ENCODE assay signal across 8 mouse cellular contexts in genomic region chr14:20081937-20082533, GRCm38 (mm10). TPM values are rescaled to one million over a fixed set of nuclear protein-coding genes. Genes with fewer than 3 reads are reported as not detected.
DNase-seq lines count a peak whose midpoint lies in the region; ATAC-seq and TF ChIP-seq lines count a peak whose summit lies in the region.

No protein-coding gene starts in this region.

- H3K27ac ChIP-seq in CH12.LX (ENCODE audit: insufficient read depth, low read depth), result peak overlapping the region; percentile 70
- peak overlapping the region; percentile 92 for H3K27ac ChIP-seq in heart, embryonic 16.5 days (ENCODE audit: low read length)
- peak overlapping the region; percentile 95 for H3K27ac ChIP-seq in midbrain, embryonic 10.5 days (replicated peaks)

- in situ Hi-C loops in CH12.LX (cut with MboI; ENCODE audit: low pct_ligation_motif_present, low pct_unique_long_range_greater_than_20kb, low sequenced_read_pairs), result no loop called here

- no peaks in the 10 kb centered on the region for H3K79me2 ChIP-seq in CH12.LX (replicated peaks; ENCODE audit: control insufficient read depth, extremely low read depth, insufficient read depth, poor library complexity, severe bottlenecking)

- no peak for TF ChIP-seq CTCF in CH12.LX (conservative IDR thresholded peaks at IDR 0.05 in 1 of 2, IDR thresholded peaks at IDR 0.05 in 1 of 2; ENCODE audit: low read depth in 2 of 2, low read length in 2 of 2)

- intact Hi-C loops in heart, postnatal 10 days (cut with DNase I), result no loop called here

- H3K4me1 ChIP-seq in CH12.LX (ENCODE audit: control insufficient read depth in 1 of 2, insufficient read depth in 2 of 2), result peaks cover 9 to 20% of the 10 kb centered on the region in 2 experiments; a peak in 2 of 4 replicates
- H3K4me1 ChIP-seq in heart, embryonic 16.5 days (ENCODE audit: control insufficient read depth, insufficient read depth, low read length), result peaks cover 5% of the 10 kb centered on the region
- H3K4me1 ChIP-seq in midbrain, embryonic 10.5 days, result peaks cover 28% of the 10 kb centered on the region

- no peaks in the 10 kb centered on the region for H3K9me3 ChIP-seq in CH12.LX (replicated peaks; ENCODE audit: low read length)
- H3K9me3 ChIP-seq in heart, embryonic 16.5 days (replicated peaks; ENCODE audit: control insufficient read depth, low read length), result no peaks in the 10 kb centered on the region
- no peaks in the 10 kb centered on the region for H3K9me3 ChIP-seq in midbrain, embryonic 10.5 days (replicated peaks)

- H3K9ac ChIP-seq in CH12.LX (ENCODE audit: insufficient read depth, low read depth), result peak overlapping the region; percentile 84
- peak overlapping the region; percentile 85 for H3K9ac ChIP-seq in heart, embryonic 16.5 days (ENCODE audit: low read length)

- dilution Hi-C loops in CH12.LX (cut with MboI; ENCODE audit: extremely low pct_ligation_motif_present, extremely low pct_unique_long_range_greater_than_20kb, low sequenced_read_pairs), result no loop called here

- DNase-seq in heart, adult 11 months, result peak; percentile 88
- no peak for DNase-seq in heart, postnatal 10 days
- peak; percentile 39 for DNase-seq in CH12.LX (ENCODE audit: extremely low read depth)
- no peak for DNase-seq in midbrain, embryonic 10.5 days (ENCODE audit: low spot score)
- DNase-seq in adrenal gland, postnatal 14 days, result no peak
- no peak for DNase-seq in urinary bladder, postnatal 25 days (ENCODE audit: low spot score)

- no peak for TF ChIP-seq POLR2A in CH12.LX (IDR thresholded peaks at IDR 0.05; ENCODE audit: low read depth, low read length)

- TF ChIP-seq EP300 in CH12.LX (IDR thresholded peaks at IDR 0.05; ENCODE audit: low read length), result no peak

- no peak for TF ChIP-seq RAD21 in CH12.LX (IDR thresholded peaks at IDR 0.05; ENCODE audit: low read depth, low read length)

- ATAC-seq in heart, embryonic 16.5 days (replicated peaks; ENCODE audit: extremely low read depth, insufficient read depth, low FRiP score), result no peak
- ATAC-seq in activated CD4-positive, CD25-positive, alpha-beta regulatory T cell, adult 4 months, result no peak

- peak overlapping the region; percentile 72 for H3K4me2 ChIP-seq in CH12.LX (ENCODE audit: insufficient read depth, low read depth, poor library complexity, severe bottlenecking)
- H3K4me2 ChIP-seq in heart, embryonic 16.5 days (ENCODE audit: low read depth, low read length), result peak overlapping the region; percentile 74

- no peaks in the 10 kb centered on the region for H3K27me3 ChIP-seq in CH12.LX (replicated peaks)
- H3K27me3 ChIP-seq in heart, embryonic 16.5 days (ENCODE audit: control insufficient read depth, insufficient read depth, low read length), result no peaks in the 10 kb centered on the region
- 0 out of 2 replicates have a peak, but pooled peaks cover 4% of the 10 kb centered on the region for H3K27me3 ChIP-seq in midbrain, embryonic 10.5 days (ENCODE audit: low read depth, poor library complexity, severe bottlenecking)

- peak overlapping the region; percentile 37 to 66 (median 64) for H3K4me3 ChIP-seq in CH12.LX (replicated peaks in 1 of 3; ENCODE audit: low read depth in 2 of 3, low read length in 2 of 3, poor library complexity in 1 of 3)
- peak overlapping the region; percentile 67 for H3K4me3 ChIP-seq in heart, embryonic 16.5 days (ENCODE audit: low read length)
- peak overlapping the region; percentile 72 for H3K4me3 ChIP-seq in midbrain, embryonic 10.5 days

- WGBS in heart, embryonic 16.5 days, result 56% methylated on average over 5 of the region's 5 CpGs
- 78% methylated on average over 5 of the region's 5 CpGs for WGBS in midbrain, embryonic 10.5 days

- peaks cover 0 to 28% of the 10 kb centered on the region in 2 experiments for H3K36me3 ChIP-seq in CH12.LX (replicated peaks in 1 of 2; ENCODE audit: control insufficient read depth in 1 of 2, insufficient read depth in 1 of 2, low read length in 1 of 2)
- H3K36me3 ChIP-seq in heart, embryonic 16.5 days (ENCODE audit: control insufficient read depth, insufficient read depth), result 0 out of 2 replicates have a peak, but pooled peaks cover 5% of the 10 kb centered on the region
- no peaks in the 10 kb centered on the region for H3K36me3 ChIP-seq in midbrain, embryonic 10.5 days

TF ChIP-seq in CH12.LX, 34 proteins besides CTCF, POLR2A, EP300 and RAD21:
- TF ChIP-seq ZNF384 (IDR thresholded peaks at IDR 0.05; ENCODE audit: low read depth, low read length) (peak; percentile 65; the same call in 1 of the 2 replicates), CHD1 (IDR thresholded peaks at IDR 0.05; ENCODE audit: low read depth, low read length) (no peak; the same call in 1 of the 2 replicates), RCOR1 (conservative IDR thresholded peaks at IDR 0.05; ENCODE audit: low read depth, low read length) (no peak), POLR2AphosphoS2 (IDR thresholded peaks at IDR 0.05; ENCODE audit: low read depth, low read length) (0 out of 2 replicates have a peak, but pooled peaks have one; percentile 38), TBP (conservative IDR thresholded peaks at IDR 0.05; ENCODE audit: low read depth, low read length) (0 out of 2 replicates have a peak, but pooled peaks have one; percentile 8)

RNA-seq across cellular contexts. Expression of gene Saysd1, which starts 56.3 kb away (rescaled TPM):
- total RNA-seq in heart, postnatal 10 days (2021), result 1 to 10 TPM; 2.5 to 2.8 TPM
- total RNA-seq in CH12.LX (2012; rRNA removed) (5.9 and 6.0 TPM in 2 replicates), CH12.LX (2014; rRNA removed) (6.3 and 6.6 TPM in 2 replicates)
- 5.3 and 5.5 TPM in 2 replicates for polyA plus RNA-seq in CH12.LX (2012; ENCODE audit: insufficient read length, low read depth)
- 9.1 and 9.3 TPM in 2 replicates for polyA plus RNA-seq in heart, embryonic 16.5 days (2015; fragmentation: Nextera tagmentation; extraction: Ambion mirVana)
- 10.2 and 11.3 TPM in 2 replicates for polyA plus RNA-seq in midbrain, embryonic 10.5 days (2016; fragmentation: Nextera tagmentation; extraction: Ambion mirVana)
- total RNA-seq in adrenal gland, postnatal 14 days (2021), result 6.2 and 7.1 TPM in 2 replicates
- polyA plus RNA-seq in activated CD4-positive, CD25-positive, alpha-beta regulatory T cell, adult 4 months (2017; shearing (Covaris generic)), result 10 to 100 TPM; 23.7 to 37.7 TPM

Comparison
In these comparisons a context has a peak if more than half of its experiments do, and no peak if none do; other contexts are left out.
1. DNase-seq: peak in heart, adult 11 months (single experiment) and CH12.LX (single experiment); none in heart, postnatal 10 days (0 of 2), midbrain, embryonic 10.5 days (single experiment), adrenal gland, postnatal 14 days (single experiment) and urinary bladder, postnatal 25 days (single experiment).
2. Peak in every context shown above with its lines, with median percentiles within 50 percentile points of each other: H3K27ac ChIP-seq and H3K4me3 ChIP-seq.